In genomic region chr12:71522451-71522850, GRCm38 (mm10) we compare ENCODE assay signal across 16 mouse cellular contexts.
DNase-seq lines count a peak whose midpoint lies in the region; TF ChIP-seq lines count a peak whose summit lies in the region.
"Had no signal": no experiment of that assay in that cellular context is flagged by ENCODE, and none has a peak within 500 bp of the region (broad histone marks: within the 10 kb centered on the region; RNA-seq: fewer than 3 reads in every experiment).

No protein-coding gene starts in this region.

- H3K27me3 ChIP-seq in limb, embryonic 10.5 days (ENCODE audit: low read depth, poor library complexity, severe bottlenecking), result no peaks in the 10 kb centered on the region
- H3K27me3 ChIP-seq: heart, embryonic 13.5 days; midbrain, embryonic 13.5 days had no signal

- H3K36me3 ChIP-seq in limb, embryonic 10.5 days, result no peaks in the 10 kb centered on the region
- H3K36me3 ChIP-seq: heart, embryonic 13.5 days; midbrain, embryonic 13.5 days had no signal

- intact Hi-C loops in gastrocnemius, adult 2 months (cut with DNase I), result no loop called here
- intact Hi-C loops in left cerebral cortex, postnatal 4 days (cut with DNase I), result no loop called here

- no peak overlapping the region for H3K4me3 ChIP-seq in gastrocnemius, adult 2 months
- H3K4me3 ChIP-seq in limb, embryonic 10.5 days, result no peak overlapping the region
- H3K4me3 ChIP-seq: heart, embryonic 13.5 days; left cerebral cortex, adult 2 months; midbrain, embryonic 13.5 days; myocyte had no signal

- no peaks in the 10 kb centered on the region for H3K9me3 ChIP-seq in limb, embryonic 10.5 days (replicated peaks)
- H3K9me3 ChIP-seq: heart, embryonic 13.5 days; midbrain, embryonic 13.5 days had no signal

- H3K4me1 ChIP-seq in limb, embryonic 10.5 days, result peaks cover 23% of the 10 kb centered on the region

- WGBS in limb, embryonic 10.5 days, result 70% methylated on average over 5 of the region's 5 CpGs

- TF ChIP-seq CTCF in gastrocnemius, adult 2 months (IDR thresholded peaks at IDR 0.05), result no peak

- DNase-seq in gastrocnemius, adult 2 months, result no peak
- DNase-seq in gastrocnemius, postnatal 4 days (ENCODE audit: low spot score in 2 of 2), result no peak
- DNase-seq in left cerebral cortex, postnatal 4 days, result peak; percentile 31
- DNase-seq in left cerebral cortex, adult 11 months (ENCODE audit: low spot score), result no peak
- DNase-seq in cerebellum, postnatal 10 days, result peak; percentile 50 to 76
- DNase-seq in limb, embryonic 10.5 days (ENCODE audit: low spot score), result peak; percentile 17
- DNase-seq in retina, postnatal 1 day, result no peak
- DNase-seq: adrenal gland, adult 8-10 months; gastrocnemius, postnatal 14 days; heart, postnatal 4 days; thymus, adult 2 months had no signal

- 0 out of 2 replicates have a peak overlapping the region, but pooled peaks have one; percentile 1 for H3K27ac ChIP-seq in gastrocnemius, adult 2 months
- no peak overlapping the region for H3K27ac ChIP-seq in limb, embryonic 10.5 days
- H3K27ac ChIP-seq: heart, embryonic 13.5 days; left cerebral cortex, adult 2 months; macrophage; midbrain, embryonic 13.5 days had no signal

Comparison
In these comparisons a context has a peak if more than half of its experiments do, and no peak if none do; other contexts are left out.
1. DNase-seq: peak in left cerebral cortex, postnatal 4 days (single experiment), cerebellum, postnatal 10 days (2 of 2) and limb, embryonic 10.5 days (single experiment); none in gastrocnemius, adult 2 months (single experiment), gastrocnemius, postnatal 4 days (0 of 2), left cerebral cortex, adult 11 months (single experiment) and retina, postnatal 1 day (single experiment).